Mouse (Mus musculus) NIH3T3 (cell line): ENCODE data around the gene Mfap2.

Experiments
- DNase-seq: peaks from one replicate; pipeline ENCODE4 v3.0.0-alpha.2; 2012; ENCODE audit warnings: low read depth

Gene Mfap2

DNA sequence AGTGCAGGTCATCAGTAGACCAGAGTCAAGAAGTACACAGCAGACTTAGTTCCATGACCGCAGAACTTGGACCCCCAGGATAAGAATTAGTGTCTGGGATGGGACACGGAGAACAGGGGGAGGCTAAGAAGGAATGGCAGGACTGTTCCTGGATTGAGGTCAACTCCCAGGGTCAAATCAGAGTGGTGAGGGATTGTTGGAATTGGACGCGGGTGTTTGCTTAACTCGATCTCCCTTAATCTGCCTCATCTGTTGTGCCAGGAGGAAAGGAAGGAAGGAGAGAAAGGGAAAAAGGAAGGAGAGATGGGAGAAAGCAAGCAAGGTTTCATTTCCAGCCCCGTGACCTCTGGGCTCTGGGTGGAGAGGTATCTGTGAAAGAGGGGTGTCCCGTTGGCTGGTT, at the start of gene Mfap2:
Gene Mfap2, plus strand, starts transcription at position 301 of the 400 bp plus-strand sequence.
- no peak for DNase-seq

DNA sequence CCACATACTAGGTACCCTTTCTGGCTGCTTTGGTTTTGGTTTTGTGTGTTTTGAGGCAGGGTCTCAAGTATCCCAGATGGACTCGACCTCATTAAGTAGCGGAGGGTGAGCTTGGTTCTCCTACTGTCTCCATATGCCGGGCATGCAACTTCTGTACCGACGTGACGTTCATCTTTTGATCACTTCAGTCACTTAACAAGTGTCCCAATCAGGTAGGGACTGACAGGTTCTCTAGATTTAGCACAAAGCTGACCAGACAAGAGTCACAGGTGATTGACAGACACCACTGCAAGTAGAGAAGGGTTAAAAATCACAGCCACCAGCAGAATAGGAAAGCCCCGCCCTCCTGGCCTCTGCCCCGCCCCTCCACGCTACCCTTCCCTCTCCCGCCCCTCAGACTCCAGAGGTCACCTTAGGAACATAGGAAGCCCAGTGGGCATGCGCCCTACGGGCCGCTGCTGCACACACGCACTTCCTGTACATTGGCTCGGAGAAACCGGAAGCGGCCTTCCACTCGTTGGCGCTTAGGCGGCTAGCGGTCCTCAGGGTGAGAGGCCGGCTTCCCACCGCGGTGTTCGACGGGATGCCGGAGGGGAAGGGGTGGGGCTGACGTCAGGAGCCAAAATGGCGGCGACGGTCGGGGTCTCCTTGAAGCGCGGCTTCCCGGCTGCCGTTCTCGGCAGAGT, 49.3 kb upstream of the Mfap2 start, which contains the start of gene Sdhb:
Gene Sdhb, plus strand, starts transcription at position 423 of the 686 bp plus-strand sequence.
- peak; percentile 97 for DNase-seq

GRCm38 (mm10) chr4:140961467-140962206, 48.6 kb upstream of the Mfap2 start:
- DNase-seq: no peak

- DNase-seq: no peak
These were observed 47.9 kb upstream of the Mfap2 start for GRCm38 (mm10) chr4:140962207-140962909.

DNA sequence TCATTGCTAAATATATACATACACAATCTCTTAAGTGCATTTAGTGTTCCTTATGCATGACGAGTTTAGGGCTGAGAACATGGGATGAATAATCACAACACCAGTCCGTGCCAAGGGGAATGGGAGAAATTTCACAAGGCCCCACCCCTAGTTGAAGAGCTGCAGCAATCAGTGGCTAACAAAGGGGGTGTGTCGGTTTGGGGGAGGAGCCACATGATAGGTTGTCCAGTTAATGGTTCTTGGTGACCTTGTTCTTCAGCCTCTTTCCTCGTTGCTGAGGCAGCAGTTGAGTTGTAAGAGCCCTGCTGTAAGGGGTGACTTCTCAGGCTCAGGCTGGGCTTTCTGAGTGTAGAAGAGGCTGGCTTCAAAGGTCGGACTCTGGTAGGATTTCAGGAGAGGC, 47.3 kb upstream of the Mfap2 start:
- DNase-seq: peak; percentile 77

DNA sequence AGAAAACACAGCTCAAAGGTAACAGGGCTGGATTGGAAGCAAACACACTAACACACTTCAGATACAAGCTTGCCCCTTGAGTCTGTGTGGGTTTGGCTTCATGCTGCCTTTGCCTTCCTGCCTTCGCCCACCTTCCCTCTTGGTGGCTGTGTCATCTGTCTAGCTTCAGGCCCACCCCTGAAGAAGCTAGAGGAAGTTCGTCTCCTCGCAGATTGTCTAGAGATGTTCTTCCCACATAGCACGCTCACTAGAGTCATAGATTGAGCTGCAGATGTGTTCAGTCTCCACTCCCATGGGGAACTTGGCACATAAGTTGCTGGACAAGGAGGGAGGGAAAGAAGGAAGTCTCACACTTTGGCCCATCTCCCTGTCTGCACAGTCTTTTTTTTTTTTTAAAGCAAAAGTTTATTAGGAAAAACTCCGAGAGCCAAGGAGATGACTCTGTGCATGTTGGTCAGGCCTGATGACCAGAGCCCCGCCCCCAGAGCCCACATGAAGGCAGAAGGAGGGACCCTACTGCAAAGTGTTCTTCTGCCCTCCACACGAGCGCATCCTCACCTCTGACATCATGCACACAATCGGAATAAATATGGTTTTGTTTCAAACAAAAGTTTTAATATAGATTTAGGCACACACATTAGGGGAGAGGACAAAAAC, 46.1 kb upstream of the Mfap2 start:
- DNase-seq: no peak

- peak; percentile 85 for DNase-seq
These were observed 45.6 kb upstream of the Mfap2 start for GRCm38 (mm10) chr4:140964620-140965019.

DNA sequence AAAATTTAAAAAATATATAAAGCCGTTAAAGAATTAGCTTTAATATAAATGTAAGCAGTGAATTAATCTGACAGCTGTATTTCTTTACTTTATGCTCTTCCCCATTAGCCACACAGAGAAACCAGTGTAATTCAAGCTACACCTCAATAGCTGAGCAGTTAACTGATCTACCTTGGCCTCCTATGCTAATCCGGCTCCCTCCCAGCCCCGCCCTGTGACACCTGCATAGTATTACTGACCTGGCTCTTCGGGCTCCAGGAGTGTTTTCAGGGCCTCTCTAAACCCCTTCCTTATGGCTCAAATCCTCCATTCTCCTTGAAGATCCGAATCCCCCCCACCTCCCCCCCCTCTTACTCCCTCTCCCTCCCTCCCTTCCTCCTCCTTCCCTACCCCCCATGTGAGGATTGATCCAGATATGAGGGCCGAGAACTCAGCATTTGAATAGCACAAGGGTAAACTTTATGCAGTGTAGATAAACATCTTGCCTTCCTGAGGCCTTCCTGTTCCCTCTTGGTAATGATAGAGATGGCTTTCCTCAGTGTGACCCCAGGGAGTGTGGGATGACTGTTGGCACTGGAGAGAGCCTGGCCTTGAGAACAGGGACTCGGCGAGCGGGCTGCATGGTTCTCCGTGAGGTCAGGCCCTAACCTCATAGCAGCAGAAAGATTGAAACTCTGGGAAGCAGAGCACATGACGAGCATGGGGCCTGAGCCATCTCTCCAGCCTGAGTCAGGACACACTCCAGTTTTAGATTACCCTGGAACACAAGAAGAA, 42.6 kb upstream of the Mfap2 start:
- no peak for DNase-seq

- DNase-seq: no peak
These were observed 38.5 kb upstream of the Mfap2 start for GRCm38 (mm10) chr4:140971691-140972090.

DNA sequence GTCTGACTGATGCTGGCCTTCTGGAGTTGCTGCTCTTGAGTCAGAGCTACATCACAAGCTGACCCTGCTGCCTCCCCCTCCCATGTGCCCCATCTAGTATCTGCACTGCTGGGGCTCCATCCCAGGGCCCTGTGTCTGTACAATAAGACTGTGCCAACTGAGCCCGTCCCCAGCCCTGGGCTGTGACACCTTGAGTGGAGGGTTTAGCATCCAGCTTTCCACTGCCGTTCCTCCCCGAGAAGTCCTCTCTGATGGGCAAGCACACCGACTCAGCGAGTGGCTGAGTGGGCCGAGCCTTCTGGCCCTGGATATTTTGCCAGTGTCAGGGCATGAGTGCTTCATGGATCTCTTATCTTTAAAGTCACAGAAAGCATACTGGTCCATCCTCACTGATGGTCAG, 35.8 kb upstream of the Mfap2 start:
- no peak for DNase-seq

DNA sequence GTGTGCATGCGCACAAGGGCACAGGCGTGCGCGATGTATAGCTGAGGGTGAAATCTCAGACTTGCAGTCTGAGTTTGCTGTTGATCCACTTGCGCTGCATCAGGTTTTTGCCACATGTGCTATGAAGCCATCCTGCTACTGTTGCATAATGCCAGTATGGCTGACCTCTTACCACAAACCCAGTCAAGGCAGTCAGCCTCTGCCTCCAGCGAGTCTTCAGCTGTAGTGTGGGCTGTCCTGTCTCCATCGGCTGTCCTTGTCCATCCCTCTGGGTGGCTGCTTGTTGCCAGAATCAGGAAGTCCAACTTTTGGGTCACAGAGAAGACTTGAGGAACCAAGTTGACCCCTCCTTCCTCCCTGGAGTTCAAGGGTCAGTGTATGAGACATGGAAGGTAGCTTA, 34.9 kb upstream of the Mfap2 start:
- no peak for DNase-seq

- DNase-seq: no peak
These were observed 32.9 kb upstream of the Mfap2 start for GRCm38 (mm10) chr4:140977278-140977677.

- DNase-seq: no peak
These were observed 32.1 kb upstream of the Mfap2 start for GRCm38 (mm10) chr4:140977886-140978692.

DNA sequence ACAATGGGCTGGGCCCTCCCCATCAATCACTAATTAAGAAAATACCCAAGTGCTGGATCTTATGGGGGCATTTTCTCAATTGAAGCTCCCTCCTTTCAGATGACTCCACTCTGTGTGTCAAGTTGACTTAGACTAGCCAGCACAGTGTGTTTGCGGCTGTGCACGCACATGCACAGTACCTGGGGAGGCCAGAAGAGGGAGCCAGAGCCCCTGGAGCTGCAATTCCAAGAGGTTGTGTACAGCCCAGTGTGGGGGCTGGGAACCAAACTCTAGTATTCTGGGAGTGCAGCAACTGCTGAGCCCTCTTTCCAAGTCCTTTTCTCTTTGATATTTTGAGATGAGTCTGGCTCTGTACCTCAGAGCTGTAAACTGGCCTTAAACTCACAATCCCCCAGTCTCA, 28.6 kb upstream of the Mfap2 start:
- DNase-seq: peak; percentile 20

GRCm38 (mm10) chr4:140982808-140983207, 27.4 kb upstream of the Mfap2 start:
- no peak for DNase-seq

DNA sequence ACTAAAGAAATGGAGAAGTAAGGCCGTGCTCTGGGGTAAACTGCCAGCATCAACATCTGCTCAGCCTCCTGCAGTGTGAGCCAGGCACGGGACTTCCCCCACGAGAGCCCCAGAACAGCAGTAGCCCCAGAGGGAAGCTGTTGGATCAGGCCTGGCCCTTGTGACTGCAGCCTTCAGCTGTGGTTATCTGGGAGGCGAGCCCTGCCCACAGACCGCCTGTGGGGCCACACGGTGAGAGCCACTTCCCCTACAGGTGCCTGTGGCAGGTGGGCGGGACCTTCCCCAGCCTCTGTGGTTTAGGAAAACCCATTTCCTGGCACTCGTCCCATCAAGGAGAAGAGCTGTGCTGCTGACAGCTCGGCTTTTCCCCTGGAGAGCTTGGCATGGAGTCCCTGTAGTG, 26.8 kb upstream of the Mfap2 start:
- DNase-seq: peak; percentile 77

GRCm38 (mm10) chr4:140984544-140984943, 25.7 kb upstream of the Mfap2 start:
- DNase-seq: no peak

GRCm38 (mm10) chr4:140986024-140986710, 24.1 kb upstream of the Mfap2 start:
- DNase-seq: no peak

DNA sequence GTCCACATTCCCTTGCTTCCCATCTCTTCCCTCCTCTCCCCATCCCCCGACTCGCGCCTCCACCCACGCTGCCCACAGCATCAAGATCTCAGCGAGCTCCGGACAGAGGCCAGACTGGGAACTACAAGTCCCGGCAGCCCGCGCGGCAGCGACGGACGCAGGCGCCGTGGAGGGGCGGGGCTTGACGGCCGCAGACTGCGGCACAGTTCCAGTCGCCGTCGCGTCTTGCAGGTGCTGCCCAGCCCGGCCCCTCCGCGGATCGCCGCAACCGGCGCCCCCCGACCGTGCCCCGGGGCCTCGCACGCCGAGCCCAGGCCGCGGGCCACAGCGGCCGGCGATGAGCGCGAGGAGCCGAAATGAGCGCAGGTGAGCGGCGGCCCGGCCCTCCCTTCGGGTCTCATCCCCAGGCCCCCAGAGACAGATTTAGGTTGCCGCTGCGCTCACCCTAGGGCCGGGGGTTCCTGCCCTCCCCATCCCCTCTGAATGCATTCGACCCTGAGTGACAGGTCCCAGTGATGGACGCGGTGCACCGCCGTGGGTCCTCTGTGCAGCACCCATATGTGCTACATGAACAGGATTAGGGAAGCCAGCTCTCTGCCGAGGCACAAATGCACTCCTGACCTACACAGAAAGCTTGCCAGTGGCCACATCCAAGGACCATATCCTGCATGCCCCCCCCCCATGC, 23.4 kb upstream of the Mfap2 start, which contains the start of gene Atp13a2:
Gene Atp13a2, plus strand, starts transcription at position 163 of the 685 bp plus-strand sequence.
- peak; percentile 87 for DNase-seq
